Mouse (Mus musculus) heart, embryonic 15.5 days (tissue): ENCODE data around the gene Mrpl42. TPM values are rescaled to one million over a fixed set of nuclear protein-coding genes. Genes with fewer than 3 reads are reported as not detected.

Experiments
- ATAC-seq: fragments of 200-750 bp; cut with Nextera tagmentation; replicated peaks from 2 replicates; pipeline ENCODE4 v1.8.0; 2017; ENCODE audit warnings: low read depth, moderate TSS enrichment; ENCODE audit not compliant: insufficient number of reproducible peaks, insufficient read depth, low FRiP score
- H3K27ac ChIP-seq: fragments of 300-500 bp; sonication (generic); 2 replicates; pipeline ENCODE4 v1.5.1; 2015; ENCODE audit warnings: mild to moderate bottlenecking, inconsistent platforms
- H3K27me3 ChIP-seq: fragments of 300-500 bp; sonication (generic); 2 replicates; pipeline ENCODE4 v1.6.1; 2015; ENCODE audit warnings: inconsistent platforms
- H3K36me3 ChIP-seq: fragments of 300-500 bp; sonication (generic); 2 replicates; pipeline ENCODE4 v1.6.1; 2015; ENCODE audit warnings: mild to moderate bottlenecking, inconsistent platforms
- H3K4me1 ChIP-seq: fragments of 300-500 bp; sonication (generic); replicated peaks from 2 replicates; pipeline ENCODE4 v1.6.1; 2015; ENCODE audit warnings: inconsistent platforms
- H3K4me2 ChIP-seq: fragments of 300-500 bp; sonication (generic); 2 replicates; pipeline ENCODE4 v1.6.1; 2015; ENCODE audit warnings: inconsistent platforms, mild to moderate bottlenecking, moderate library complexity
- H3K4me3 ChIP-seq: fragments of 300-500 bp; sonication (generic); 2 replicates; pipeline ENCODE4 v1.5.1; 2015; ENCODE audit warnings: mild to moderate bottlenecking, inconsistent platforms
- H3K9ac ChIP-seq: fragments of 300-500 bp; sonication (generic); 2 replicates; pipeline ENCODE4 v1.6.1; 2015; ENCODE audit warnings: mild to moderate bottlenecking, inconsistent platforms
- H3K9me3 ChIP-seq: fragments of 300-500 bp; sonication (generic); replicated peaks from 2 replicates; pipeline ENCODE4 v1.6.1; 2016; ENCODE audit warnings: inconsistent platforms
- WGBS: fragments of 180-500 bp; shearing (Covaris S2); methylation state at CpG from one replicate; pipeline ENCODE4 v1.1.7; 2015; ENCODE audit warnings: mixed read lengths; 5-methylcytosine and 5-hydroxymethylcytosine counted together
- polyA plus RNA-seq: library from polyadenylated mRNA; unstranded; fragments of >200 nt; fragmentation: Nextera tagmentation; extraction: Ambion mirVana; gene quantifications from 2 replicates; pipeline ENCODE4 v1.2.1, GENCODE M21; 2015

Mrpl42 gene
- polyA plus RNA-seq, 1 experiment from 2014 or later, result 664 TPM

- Histone ChIP-seq H3K4me2 (no peak overlapping the region), H3K9me3 (no peaks in the 10 kb centered on the region), H3K36me3 (no peaks in the 10 kb centered on the region), H3K9ac (no peak overlapping the region), H3K4me1 (peaks cover 45% of the 10 kb centered on the region), H3K27ac (no peak overlapping the region), H3K4me3 (no peak overlapping the region), H3K27me3 (no peaks in the 10 kb centered on the region)
- no peak for ATAC-seq
- 69% methylated on average over 6 of the region's 6 CpGs for WGBS
Measured at GRCm38 (mm10) chr10:95536222-95536541, 34.4 kb upstream of the Mrpl42 start.

GRCm38 (mm10) chr10:95535399-95536221 is 33.9 kb upstream of the Mrpl42 start:
- WGBS, result 76% methylated on average over 8 of the region's 8 CpGs
- Histone ChIP-seq H3K4me1 (peaks cover 46% of the 10 kb centered on the region), H3K27ac (no peak overlapping the region), H3K27me3 (no peaks in the 10 kb centered on the region), H3K9me3 (no peaks in the 10 kb centered on the region), H3K9ac (no peak overlapping the region), H3K4me3 (no peak overlapping the region), H3K4me2 (no peak overlapping the region), H3K36me3 (no peaks in the 10 kb centered on the region)
- ATAC-seq, result no peak

DNA sequence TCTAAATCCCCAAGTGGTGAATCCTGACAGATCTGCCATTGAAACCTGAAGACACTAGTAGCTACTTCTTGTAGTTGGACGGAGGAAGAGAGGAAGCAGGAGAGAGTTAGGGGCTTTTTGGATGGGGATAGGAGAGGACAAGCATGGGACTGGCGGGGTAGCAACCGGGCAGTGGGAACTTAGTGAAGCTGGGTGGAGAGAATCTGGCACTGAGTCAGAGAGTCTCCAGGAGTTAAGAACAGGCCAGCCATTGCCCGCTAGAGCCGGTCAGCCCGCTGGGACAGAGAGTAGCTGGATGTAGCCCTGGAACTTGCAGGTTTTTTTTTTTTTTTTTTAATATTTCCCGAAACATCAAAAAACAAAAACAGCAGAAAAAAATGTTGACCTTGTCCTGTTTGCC is 31.6 kb upstream of the Mrpl42 start:
- Histone ChIP-seq H3K27me3 (no peaks in the 10 kb centered on the region), H3K4me3 (no peak overlapping the region), H3K9ac (no peak overlapping the region), H3K4me1 (peaks cover 48% of the 10 kb centered on the region), H3K36me3 (no peaks in the 10 kb centered on the region), H3K9me3 (no peaks in the 10 kb centered on the region), H3K4me2 (no peak overlapping the region), H3K27ac (peak overlapping the region; percentile 38)
- WGBS, result 71% methylated on average over 7 of the region's 7 CpGs
- no peak for ATAC-seq

GRCm38 (mm10) chr10:95532916-95533315 is 31.2 kb upstream of the Mrpl42 start:
- Histone ChIP-seq H3K27me3 (no peaks in the 10 kb centered on the region), H3K36me3 (no peaks in the 10 kb centered on the region), H3K4me3 (no peak overlapping the region), H3K4me2 (no peak overlapping the region), H3K9ac (no peak overlapping the region), H3K9me3 (no peaks in the 10 kb centered on the region), H3K27ac (peak overlapping the region; percentile 38), H3K4me1 (peaks cover 47% of the 10 kb centered on the region)
- 65% methylated on average over 5 of the region's 5 CpGs for WGBS
- ATAC-seq, result no peak

- Histone ChIP-seq H3K4me1 (peaks cover 51% of the 10 kb centered on the region), H3K9me3 (no peaks in the 10 kb centered on the region), H3K9ac (no peak overlapping the region), H3K27me3 (no peaks in the 10 kb centered on the region), H3K4me2 (no peak overlapping the region), H3K4me3 (no peak overlapping the region), H3K36me3 (no peaks in the 10 kb centered on the region), H3K27ac (no peak overlapping the region)
- ATAC-seq, result no peak
- 70% methylated on average over 2 of the region's 2 CpGs for WGBS
Measured at GRCm38 (mm10) chr10:95530551-95531121, 28.9 kb upstream of the Mrpl42 start.

GRCm38 (mm10) chr10:95526495-95527122 is 24.9 kb upstream of the Mrpl42 start:
- H3K27ac ChIP-seq, result 0 out of 2 replicates have a peak overlapping the region, but pooled peaks have one; percentile 31
- H3K4me2 ChIP-seq, result no peak overlapping the region
- no peak for ATAC-seq
- 75% methylated on average over 5 of the region's 5 CpGs for WGBS
- no peak overlapping the region for H3K9ac ChIP-seq
- H3K9me3 ChIP-seq, result no peaks in the 10 kb centered on the region
- H3K4me1 ChIP-seq, result peaks cover 32% of the 10 kb centered on the region
- no peaks in the 10 kb centered on the region for H3K27me3 ChIP-seq
- no peaks in the 10 kb centered on the region for H3K36me3 ChIP-seq
- H3K4me3 ChIP-seq, result no peak overlapping the region

- no peak for ATAC-seq
- H3K4me2 ChIP-seq, result no peak overlapping the region
- H3K4me3 ChIP-seq, result no peak overlapping the region
- H3K36me3 ChIP-seq, result no peaks in the 10 kb centered on the region
- WGBS, result 91% methylated on average over 5 of the region's 5 CpGs
- H3K27me3 ChIP-seq, result no peaks in the 10 kb centered on the region
- H3K9ac ChIP-seq, result no peak overlapping the region
- no peak overlapping the region for H3K27ac ChIP-seq
- peaks cover 32% of the 10 kb centered on the region for H3K4me1 ChIP-seq
- no peaks in the 10 kb centered on the region for H3K9me3 ChIP-seq
Measured at GRCm38 (mm10) chr10:95525871-95526270, 24.1 kb upstream of the Mrpl42 start.

- Histone ChIP-seq H3K9me3 (no peaks in the 10 kb centered on the region), H3K36me3 (no peaks in the 10 kb centered on the region), H3K4me3 (no peak overlapping the region), H3K9ac (no peak overlapping the region), H3K4me2 (no peak overlapping the region), H3K4me1 (peaks cover 27% of the 10 kb centered on the region), H3K27me3 (no peaks in the 10 kb centered on the region), H3K27ac (no peak overlapping the region)
- 43% methylated on average over 6 of the region's 6 CpGs for WGBS
- ATAC-seq, result no peak
Measured at GRCm38 (mm10) chr10:95525037-95525675, 23.4 kb upstream of the Mrpl42 start.

GRCm38 (mm10) chr10:95517656-95518055 is 15.9 kb upstream of the Mrpl42 start:
- Histone ChIP-seq H3K36me3 (no peaks in the 10 kb centered on the region), H3K4me3 (no peak overlapping the region), H3K4me2 (no peak overlapping the region), H3K27me3 (no peaks in the 10 kb centered on the region), H3K9me3 (no peaks in the 10 kb centered on the region), H3K9ac (no peak overlapping the region), H3K27ac (no peak overlapping the region), H3K4me1 (peaks cover 14% of the 10 kb centered on the region)
- no peak for ATAC-seq
- 89% methylated on average over 6 of the region's 6 CpGs for WGBS

DNA sequence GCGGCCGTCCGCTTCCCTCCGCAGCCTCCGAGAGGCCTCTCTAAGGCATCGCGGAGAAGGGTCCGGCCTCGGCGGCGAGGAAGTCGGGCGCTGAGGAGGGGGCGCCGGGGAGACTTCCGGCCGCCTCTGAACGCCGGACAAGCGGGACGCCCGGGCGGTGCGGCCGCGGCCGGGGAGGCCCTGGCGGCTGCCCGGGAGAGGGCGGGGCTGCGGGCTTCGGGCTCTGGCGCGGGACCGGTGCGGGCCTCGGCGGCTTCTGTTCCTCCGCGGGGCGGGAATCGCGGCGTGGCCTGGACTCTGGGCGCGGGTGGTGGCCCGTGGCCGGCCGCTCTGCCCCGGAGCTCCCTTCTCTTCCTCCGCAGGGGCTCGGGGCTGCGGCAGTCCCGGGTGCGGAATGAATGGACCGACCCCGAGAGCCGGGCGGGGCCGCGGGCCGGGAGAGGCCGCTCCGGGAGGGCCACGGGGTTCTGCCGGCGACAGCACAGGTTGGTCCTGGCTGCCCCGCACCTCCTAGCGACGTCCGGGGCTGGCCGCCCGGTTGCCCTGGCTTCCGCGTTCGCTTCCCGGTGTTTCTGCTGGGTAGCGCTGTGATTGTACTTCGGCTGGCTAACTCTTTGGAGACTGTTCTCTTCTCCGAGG is 13.7 kb upstream of the Mrpl42 start:
- Histone ChIP-seq H3K4me2 (peak overlapping the region; percentile 67), H3K9ac (peak overlapping the region; percentile 95), H3K27ac (peak overlapping the region; percentile 99), H3K27me3 (no peaks in the 10 kb centered on the region), H3K9me3 (no peaks in the 10 kb centered on the region), H3K36me3 (no peaks in the 10 kb centered on the region), H3K4me1 (peaks cover 14% of the 10 kb centered on the region), H3K4me3 (peak overlapping the region; percentile 94)
- peak; percentile 66 for ATAC-seq
- WGBS, result under 1% methylated on average over 76 of the region's 80 CpGs
